Mouse (Mus musculus) CD4-positive, CD25-positive, alpha-beta regulatory T cell, adult 4 months (primary cell): ENCODE data around the gene Ptpn18. TPM values are rescaled to one million over a fixed set of nuclear protein-coding genes. Genes with fewer than 3 reads are reported as not detected.
A peak's percentile ranks its signal among the peaks of the same experiment; 100 is the strongest.
"Not testable (repeated sequence)": the region's sequence is repeated elsewhere in the genome, so short reads cannot be mapped to it uniquely, and the experiment has no call there.

Source experiments
- ATAC-seq: one replicate; pipeline ENCODE4 v1.8.0; 2017
- polyA plus RNA-seq, 2 experiments: library from polyadenylated mRNA; unstranded; fragments of 100-300 nt; shearing (Covaris generic); gene quantifications; one replicate each; pipeline ENCODE4 v1.2.1; 2017

Ptpn18 gene
- 100 to 1,000 TPM; 127 to 195 TPM for polyA plus RNA-seq

- peak; percentile 87 for ATAC-seq
Observed at GRCm38 (mm10) chr1:34459284-34460060, at the start of gene Ptpn18. Ptpn18 (plus strand) TSS chr1:34459762.

DNA sequence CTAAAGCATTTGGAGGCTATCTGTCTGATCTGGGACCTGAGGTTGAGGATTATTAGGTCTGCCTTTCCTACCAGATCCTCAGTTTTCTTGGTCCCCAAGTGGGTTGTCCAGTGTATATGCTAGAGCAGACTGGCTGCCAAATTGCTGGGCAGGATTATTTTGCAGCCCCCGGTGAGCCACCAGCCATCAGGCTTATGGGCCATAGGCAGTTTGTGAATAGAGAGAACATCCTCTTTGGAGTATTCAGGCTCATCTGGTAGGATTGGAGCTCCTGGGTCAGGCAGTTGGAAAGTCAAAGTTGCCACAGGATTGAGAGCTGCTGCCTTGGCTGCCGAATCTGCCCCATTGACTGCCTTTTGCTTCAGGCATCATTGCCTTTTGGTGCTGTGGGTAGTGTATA, 31.1 kb upstream of the Ptpn18 start:
- ATAC-seq = no peak

- no peak for ATAC-seq
Observed at GRCm38 (mm10) chr1:34429281-34429680, 30.3 kb upstream of the Ptpn18 start.

- no peak for ATAC-seq
Observed at GRCm38 (mm10) chr1:34430981-34431380, 28.6 kb upstream of the Ptpn18 start.

DNA sequence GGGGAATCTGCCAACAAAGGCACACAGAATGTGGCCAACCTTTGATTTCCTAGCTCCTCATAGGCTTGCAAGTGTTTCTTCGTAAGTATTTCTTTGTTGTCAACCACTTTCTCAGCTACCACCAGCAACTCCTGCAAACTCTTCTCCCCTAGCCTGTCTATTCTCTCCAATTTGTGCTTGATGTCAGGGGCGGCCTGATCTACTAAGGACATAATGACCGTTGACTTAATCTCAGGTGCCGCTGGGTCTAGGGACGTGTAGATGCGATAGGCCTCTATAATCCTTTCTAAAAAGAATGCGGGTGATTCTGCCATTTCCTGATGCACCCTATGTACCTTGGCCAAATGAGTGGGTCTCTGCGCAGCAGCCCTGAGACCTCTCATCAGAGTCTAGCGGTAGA, 28.1 kb upstream of the Ptpn18 start:
- ATAC-seq = no peak

DNA sequence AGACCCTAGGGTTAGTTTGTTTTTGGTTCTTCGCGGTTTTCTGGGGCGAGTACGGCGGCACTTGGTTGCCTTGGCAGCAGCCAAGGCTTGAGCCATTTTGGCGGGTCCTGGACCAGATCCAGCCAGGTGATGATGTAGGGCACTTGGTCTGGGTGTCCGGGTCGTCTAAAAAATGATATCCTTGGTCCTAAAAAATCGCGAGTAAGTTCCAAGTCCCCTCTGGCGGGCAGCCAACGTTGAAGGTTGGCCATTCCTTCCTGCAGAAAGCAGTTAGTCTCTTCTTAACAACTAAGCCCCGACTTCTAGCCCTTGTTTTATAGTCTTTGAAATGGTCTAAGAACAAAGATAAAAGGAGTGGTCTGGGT, 27.2 kb upstream of the Ptpn18 start:
- ATAC-seq = no peak

DNA sequence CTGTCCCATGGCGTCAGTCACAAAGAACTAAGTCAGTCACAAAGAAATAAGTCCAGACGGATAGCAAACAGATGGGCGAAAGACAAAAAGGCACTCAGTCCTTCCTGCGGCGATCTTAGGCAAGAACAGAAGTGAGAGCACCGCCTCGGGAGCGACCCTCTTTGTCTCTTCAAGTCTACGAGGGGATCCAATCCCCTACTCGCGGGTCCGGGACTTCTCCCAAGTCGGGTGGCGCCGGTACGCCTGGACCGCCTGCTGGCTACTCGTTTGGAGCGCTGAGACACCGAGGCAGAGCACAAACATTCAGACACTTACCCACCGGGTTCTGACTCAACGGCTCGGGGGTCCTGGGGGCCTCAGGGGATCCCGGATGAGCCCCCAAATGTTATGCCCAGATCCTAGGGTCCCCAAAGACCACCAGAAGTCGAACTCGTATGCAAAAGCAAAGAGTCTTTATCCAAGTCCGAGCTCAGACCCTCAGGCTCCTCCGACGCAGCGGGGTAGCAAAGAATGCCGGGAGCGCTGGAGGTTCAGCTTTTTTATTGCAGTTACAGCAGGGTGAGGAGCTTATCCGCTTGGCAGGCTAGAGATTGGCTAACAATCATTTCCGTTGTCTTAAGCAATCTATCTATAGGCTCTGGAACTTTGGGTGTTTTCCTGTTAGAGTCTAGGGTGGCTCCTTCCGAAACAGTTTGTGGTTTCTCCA, 26.6 kb upstream of the Ptpn18 start:
- peak; percentile 57 for ATAC-seq

DNA sequence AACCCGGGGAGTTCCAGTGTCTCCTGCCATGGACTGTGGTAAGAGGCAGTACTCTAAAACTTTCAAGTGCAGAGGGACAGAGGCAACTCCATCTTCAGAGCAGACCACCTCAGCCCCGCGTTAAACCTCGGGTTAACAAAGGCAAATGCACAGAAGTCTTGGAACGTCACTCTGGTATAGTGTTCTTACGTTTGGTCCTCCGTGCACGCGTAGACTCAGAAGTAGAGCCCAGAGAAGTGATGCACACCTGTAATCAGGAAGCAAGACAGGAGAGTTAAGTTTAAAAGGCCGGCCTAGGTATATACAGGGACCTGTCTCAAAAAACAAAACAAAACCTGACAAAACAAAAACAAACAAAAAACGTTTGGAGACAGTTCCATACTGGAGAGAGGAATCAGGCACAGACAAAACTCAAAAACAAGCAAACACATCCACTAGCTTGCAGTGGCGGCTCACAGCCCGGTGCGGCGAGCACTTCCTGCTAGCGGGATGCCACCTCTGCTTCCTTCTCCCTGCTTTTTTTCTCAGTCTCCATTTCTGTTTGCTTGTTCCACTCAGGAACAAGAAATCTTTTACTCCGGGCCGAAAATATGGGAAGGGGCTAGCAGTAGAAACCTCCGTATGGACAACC, 25.6 kb upstream of the Ptpn18 start:
- ATAC-seq = peak; percentile 51

GRCm38 (mm10) chr1:34434660-34435160, 24.9 kb upstream of the Ptpn18 start:
- ATAC-seq = peak; percentile 18

DNA sequence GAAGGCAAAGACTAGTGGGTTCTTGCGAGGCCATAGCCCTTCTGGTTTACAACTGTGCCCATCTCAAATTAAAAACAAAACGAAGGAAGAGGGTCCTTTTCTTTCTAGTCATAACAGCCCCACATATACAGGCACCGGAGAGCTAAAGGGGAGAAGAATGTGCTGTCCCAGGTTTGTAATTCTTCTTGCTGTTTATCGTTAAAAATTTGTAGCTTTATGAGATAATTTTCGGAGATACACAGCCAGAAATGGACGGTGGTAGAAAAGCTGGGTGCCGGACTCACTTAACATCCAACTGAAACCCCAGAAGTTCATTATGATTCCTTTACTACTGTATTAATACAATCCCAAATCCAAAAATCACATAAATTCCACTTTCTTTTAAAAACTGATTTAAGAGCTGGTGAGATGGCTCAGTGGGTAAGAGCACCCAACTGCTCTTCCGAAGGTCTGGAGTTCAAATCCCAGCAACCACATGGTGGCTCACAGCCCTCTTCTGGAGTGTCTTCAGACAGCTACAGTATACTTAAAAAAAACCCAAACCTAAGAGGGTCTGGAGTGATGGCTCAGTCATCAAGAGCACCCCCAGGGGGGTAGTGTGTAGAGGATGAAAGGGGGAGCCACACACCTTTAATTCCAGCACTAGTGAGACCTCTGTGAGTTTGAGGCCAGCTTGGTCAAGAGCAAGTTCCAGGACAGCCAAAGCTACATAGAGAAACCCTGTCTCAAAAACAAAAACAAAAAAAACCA, 24.0 kb upstream of the Ptpn18 start:
- no peak for ATAC-seq

- ATAC-seq = no peak
Observed at GRCm38 (mm10) chr1:34436374-34436773, 23.2 kb upstream of the Ptpn18 start.

- ATAC-seq = not testable (repeated sequence)
Observed at GRCm38 (mm10) chr1:34437366-34437765, 22.2 kb upstream of the Ptpn18 start.

DNA sequence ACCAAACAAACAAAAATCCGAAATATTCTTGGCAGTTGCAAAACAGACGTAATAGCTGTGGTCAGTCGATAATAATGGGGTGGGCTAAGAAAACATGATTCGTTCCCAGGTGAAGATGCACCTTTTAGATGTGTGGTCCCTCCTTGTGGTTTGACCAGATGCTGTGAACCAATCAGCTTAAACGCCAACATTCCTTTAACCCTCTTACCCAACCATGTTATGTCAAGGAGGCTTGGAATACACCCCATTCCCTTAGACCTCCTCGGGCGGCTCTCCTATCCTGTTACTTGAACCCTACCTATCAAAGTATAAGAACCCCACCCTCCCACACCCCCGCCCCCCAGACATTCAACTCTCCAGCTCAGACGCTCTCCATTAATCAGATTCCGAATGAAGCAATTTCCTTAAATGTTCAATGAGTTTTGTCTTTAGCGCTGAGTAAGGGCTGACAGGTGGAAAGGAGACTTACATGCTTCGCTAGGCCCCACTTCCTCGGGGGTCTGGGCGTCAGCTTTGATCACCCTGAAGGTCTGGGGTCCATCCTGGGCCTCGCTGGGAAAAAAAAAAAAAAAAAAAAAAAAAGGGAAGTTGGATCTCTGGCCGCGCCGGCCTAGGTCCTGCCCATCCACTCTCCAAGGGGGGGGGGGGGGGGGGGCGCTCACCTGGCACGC, 21.0 kb upstream of the Ptpn18 start:
- ATAC-seq = no peak

DNA sequence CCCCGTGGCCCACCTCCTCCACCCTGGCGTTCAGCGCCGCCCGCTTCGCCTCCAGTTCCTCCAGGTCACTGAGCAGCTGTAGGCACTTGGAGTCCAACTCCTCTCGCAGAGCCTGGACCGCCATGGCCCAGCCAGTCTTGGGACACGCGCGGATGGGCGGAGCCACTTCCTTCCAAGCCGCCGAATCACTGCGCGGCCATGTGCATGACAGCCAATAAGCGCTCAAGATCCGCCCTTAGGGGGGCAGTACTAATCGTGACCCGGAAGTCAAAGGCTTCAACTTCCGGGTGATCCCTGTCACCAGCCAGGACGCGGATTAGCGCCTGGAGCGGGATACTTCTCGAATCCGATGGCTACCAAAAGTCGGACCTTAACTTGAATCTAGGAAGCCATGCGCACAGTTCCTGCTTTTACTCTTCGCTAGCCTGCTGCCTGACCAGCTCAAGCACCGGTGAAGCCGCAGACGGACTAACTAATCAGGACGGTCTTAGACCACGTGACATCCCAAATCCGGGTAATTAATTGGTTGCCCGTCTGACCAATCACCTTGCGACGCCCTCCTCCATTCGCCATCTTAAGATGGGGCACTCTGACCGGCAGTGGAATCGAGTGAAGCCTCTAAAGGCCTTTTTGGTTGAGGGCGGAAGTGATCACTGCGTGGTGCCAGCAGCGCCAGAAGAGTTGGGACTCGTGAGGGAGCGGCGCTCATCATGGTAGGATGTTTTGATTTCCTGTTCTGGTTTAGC, 20.2 kb upstream of the Ptpn18 start, which contains the start of the genes Ccdc115 and Imp4:
Gene Ccdc115, minus strand, starts transcription at position 458 of the 746 bp plus-strand sequence.
Gene Imp4, plus strand, starts transcription at position 637 of the 746 bp plus-strand sequence.
- ATAC-seq = peak; percentile 90

DNA sequence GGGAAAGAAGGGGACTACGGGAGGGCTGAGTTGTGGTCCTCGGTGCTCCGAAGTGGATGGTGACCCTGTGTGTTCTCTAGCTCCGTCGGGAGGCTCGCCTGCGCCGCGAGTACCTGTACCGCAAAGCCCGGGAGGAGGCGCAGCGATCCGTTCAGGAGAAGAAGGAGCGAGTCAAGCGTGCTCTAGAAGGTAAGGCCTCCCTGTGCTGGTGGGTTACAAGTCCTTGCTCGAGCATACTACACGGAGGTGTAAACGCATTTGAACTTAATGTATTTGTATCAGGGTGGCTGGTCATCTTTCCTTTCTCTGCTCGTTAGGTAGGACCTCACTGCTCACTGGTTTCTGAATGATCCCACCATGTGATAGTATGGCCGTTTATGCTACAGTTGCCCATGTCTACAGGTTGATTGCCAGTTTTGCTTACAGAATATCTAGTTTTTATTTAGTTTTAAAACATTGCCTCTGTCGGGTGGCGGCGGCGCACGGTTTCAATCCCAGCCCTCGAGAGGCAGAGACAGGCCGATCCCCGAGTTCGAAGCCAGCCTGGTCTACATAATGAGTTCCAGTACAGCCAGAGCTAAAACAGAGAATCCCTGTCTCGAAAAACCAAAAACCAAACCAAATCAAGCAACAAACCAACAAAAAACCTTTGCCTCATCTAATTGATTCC, 19.5 kb upstream of the Ptpn18 start:
- ATAC-seq = peak; percentile 15

DNA sequence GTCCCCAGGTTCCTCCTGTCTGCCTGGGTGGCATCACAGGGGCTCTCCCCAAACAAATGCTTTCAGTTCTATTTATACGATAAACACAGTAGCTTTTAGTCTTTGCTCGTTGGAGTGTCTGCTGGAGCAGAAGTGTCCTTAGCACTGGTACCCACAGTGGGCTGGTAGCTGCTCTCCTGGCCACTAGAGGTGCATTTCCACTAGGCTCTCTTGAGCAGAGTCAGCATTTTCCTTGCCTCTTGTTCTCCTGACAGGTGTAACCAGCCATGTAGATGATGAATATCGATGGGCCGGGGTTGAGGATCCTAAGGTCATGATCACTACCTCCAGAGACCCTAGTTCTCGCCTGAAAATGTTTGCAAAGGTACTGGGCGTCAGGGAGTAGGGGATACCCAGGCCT, 16.4 kb upstream of the Ptpn18 start:
- no peak for ATAC-seq

DNA sequence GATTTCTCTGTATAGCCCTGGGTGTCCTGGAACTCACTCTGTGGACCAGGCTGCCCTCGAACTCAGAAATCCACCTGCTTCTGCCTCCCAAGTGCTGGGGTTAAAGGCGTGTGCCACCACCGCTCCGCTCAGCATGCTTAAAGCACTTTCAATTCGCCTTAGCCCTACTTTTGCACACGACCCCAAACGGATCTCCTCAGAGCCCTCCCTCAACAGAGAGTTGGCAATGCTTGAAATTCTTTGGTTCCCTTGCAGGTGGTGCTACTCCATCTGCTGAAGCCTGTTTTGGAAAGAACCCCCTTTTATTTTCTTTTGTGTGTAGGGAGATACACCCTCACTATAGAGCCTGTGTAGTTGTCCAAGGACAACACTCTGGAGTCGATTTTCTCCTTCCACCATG, 1.1 kb upstream of the Ptpn18 start:
- no peak for ATAC-seq

DNA sequence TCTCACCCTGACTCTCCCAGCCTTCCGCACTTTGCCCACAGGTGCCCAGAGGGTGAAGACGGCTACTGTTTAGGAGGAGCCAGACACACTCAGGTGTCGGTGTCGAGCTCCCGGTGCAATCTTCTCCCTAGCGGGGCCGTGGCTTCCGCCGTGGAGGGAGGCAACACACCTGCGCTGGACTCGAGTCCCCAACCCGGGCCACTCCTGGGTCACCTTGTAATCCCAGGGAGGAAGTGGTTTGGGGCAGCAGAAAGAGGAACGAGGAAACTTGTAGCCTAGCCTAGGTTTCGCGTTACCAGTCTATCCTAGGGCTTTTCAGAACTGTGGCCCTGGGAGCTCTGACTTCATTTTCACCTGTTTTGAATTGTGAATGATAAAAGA, 489 bp downstream of the Ptpn18 start:
- peak; percentile 36 for ATAC-seq

GRCm38 (mm10) chr1:34462766-34463165, 3.2 kb downstream of the Ptpn18 start:
- ATAC-seq = peak; percentile 50

DNA sequence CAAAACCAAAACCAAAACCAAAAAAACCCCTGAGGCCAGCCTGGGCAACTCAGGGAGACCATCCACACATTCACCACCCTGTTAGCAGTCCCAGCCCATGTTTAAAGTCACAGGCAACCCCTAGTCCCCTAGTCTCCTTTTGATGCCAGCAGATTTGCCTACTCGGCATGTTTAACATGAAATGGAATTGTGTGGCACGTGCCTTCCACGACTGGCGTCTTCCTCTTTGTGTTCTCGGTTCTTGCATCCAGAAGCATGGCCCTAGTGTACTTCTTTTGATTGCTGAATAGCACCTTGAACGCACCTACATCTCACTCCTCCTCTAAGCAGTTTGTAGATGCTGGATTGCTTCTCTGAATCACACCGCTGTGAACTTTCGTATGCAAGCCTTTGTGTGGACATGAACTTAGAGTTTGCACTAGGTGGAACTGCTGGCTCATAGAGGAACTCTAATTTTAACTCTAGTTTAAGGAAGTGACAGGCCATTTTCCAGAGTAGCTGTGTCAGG, 4.8 kb downstream of the Ptpn18 start:
- ATAC-seq = no peak
